Mouse (Mus musculus) spleen, postnatal 10 days (tissue): ENCODE results near the gene Ntng1.
"Not testable (repeated sequence)": the region's sequence is repeated elsewhere in the genome, so short reads cannot be mapped to it uniquely, and the experiment has no call there.

Experiments used
- DNase-seq, 2 experiments: peaks; one replicate each; pipeline ENCODE4 v3.0.0; 2021 to 2022; ENCODE audit warnings: low spot score in 2 of 2

Ntng1 gene

DNA sequence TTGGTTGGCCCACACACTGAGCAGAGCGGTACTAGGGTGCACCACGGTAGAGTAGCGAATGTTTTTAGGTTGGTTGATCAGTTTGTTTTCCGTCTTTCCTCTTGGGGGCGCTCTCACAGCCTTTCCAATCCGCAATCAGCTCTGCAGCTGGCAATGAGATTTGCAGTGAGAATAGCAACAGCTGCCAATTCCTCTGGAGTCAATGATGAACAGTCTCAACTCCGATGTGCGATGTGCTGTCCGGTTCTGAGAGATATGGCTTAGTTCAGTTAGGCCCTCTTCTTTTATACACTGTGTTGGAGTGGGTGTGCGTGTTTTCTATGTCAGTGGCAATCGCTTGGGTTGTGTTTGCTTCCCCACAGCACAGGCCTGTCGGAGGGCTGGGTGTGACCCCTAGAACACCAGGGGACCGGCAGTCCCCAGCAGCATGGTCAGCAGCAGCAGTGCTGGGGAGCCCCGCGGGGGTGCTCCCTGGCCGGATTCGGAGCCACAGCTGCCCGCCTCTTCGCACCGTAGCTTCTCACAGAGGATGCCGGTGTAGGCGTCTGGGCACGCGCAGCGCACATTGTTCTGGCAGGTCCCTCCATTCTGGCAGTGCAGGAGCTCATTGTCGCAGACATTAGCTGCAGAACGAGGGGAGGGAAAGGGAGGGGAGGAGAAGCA is 361.4 kb downstream of the Ntng1 start:
- DNase-seq, result no peak

DNA sequence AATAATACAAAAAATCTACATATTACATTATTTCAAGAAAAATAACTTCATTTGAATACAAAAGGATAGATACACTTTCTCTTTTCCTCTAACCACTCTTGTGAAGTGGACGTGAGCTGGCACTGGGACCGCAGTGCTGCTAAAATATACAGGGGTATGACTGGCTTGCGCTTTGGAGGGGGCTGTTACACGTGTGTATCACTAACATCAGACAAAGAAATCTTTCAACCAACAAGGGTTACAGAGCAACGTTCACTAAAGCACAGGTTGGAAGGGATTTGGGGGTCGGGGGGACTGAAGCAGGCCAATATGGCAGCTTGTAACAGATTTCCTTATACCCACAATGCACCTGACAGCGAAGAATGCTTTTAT is 361.9 kb downstream of the Ntng1 start:
- DNase-seq, result no peak

DNA sequence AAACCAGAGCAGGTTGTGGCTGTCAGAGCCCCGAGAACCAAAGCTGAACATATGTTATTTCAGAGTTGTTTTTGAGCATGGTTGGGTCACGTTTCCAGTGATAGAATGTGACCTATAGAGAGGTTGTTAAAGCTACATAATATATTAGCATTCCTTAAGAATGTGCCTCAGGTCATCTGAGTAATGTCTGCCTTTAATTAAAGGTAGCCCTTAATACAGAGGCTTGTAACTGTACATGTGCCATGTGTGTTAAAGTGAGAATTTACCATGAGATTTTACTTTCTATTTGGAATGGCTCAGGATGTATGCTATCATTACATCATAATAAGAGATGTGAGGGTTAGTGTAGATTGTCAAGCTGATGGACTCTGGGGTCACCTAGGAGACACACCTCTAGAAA is 368.6 kb downstream of the Ntng1 start:
- DNase-seq, result no peak

DNA sequence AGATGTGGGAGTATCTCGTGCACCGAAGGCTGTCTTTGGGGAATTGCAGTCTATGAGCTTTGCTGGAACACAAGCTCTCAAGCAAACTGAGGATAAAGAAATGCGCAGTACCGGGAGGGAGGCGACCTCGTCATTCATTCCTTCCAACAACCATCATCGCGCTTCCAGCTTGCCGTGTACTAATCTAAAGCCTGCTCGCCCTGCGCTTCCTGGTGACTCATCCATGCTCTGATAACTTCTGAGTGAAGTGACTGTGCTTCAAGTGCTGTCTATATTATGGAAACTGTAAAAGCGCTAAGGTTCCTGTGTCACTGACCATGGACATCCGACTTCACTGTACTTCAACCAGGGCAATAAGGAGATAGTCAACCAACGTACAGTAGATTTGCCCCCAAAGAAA is 371.7 kb downstream of the Ntng1 start:
- DNase-seq, result no peak

DNA sequence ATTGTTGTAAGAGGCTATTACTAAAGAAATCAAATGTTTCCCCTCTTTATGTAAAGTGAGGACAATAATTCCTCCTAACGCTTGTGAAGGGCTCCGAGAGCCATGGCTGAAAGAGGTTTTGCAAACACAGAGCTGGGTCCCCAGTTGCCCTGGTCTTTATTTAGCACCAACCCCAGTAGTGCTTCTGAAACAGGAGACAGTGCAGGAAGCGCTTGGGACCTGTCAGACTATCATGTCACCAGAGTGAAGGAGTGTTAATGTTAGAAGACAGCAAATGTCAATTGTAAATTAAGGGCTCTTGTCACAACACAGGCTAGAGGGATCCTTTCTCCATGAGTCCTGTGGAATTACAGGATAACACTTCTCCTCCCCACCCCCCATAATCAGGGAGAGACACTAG is 376.9 kb downstream of the Ntng1 start:
- no peak for DNase-seq

DNA sequence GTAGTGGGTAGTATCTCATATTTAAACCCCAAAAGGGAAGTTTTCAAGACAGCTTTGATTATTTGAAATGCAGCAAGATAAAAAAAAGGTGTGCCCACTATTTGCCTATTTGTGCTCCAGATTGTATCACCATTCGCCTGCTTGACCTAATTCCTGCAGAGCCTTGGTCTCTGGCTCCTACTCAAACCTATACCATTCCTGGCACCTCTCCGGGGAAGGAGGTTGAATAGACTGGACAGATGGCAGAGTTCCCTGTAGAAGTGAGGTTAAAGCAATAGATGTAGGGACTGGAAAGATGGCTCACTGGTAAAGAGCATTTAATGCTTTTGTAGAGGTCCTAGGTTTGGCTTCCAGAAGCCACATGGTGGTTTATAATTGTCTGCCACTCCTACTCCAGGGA is 378.2 kb downstream of the Ntng1 start:
- no peak for DNase-seq

DNA sequence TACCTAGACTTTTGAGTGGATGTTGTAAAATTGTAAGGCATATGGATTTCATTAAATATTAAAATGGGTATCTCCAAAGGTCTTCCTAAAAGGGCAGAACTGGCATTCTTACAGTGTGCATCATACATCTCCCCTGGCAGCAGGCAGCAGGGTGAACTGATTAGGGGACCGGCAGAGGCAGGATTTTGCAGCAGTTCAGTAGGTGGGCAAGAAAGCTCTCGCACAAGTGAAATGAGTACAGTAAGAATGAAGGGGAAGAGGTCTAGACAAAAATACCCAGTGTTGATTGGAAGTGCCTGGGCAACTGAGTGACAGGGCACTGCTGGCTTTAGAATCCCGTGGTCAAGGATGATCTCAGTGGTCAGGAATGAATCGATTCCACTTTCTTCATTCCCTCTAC is 378.7 kb downstream of the Ntng1 start:
- DNase-seq, result no peak

DNA sequence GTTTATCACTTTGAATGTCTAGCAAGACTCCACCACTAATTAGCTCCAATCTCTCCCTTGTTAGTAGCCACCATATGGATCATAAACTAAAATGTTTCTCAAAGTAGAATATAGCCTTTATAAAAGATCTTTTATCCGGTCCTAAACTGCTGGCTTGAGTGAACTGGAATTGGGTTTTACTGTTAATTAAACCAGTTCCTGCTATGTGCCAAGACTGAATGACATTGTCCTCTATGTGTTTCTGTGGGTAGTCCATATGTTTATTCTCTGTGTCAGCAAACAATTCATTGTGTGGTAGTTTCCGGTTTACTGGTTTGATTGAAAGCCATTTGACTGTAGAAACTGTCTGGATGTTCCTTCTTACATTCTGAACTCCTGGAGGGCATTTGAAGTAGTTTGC is 387.4 kb downstream of the Ntng1 start:
- DNase-seq, result no peak

DNA sequence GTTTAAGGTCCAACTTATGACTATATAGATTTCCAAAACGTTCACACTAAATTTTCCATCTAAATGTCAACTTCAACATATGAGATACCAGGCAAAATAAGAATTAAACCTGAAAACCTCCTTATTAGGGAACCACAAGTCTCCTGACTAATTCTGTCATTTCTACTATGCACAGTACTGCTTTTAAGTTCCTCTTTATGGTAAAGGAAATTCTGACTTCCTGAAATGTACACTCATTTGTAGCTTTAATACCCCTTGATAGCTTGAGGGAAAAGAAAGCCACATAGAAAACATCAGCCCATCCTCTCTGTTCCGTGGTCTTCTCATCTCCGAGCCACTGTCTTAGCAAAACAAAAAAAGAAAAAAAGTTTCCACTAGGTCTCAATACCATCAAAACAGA is 396.2 kb downstream of the Ntng1 start:
- DNase-seq, result not testable (repeated sequence)

DNA sequence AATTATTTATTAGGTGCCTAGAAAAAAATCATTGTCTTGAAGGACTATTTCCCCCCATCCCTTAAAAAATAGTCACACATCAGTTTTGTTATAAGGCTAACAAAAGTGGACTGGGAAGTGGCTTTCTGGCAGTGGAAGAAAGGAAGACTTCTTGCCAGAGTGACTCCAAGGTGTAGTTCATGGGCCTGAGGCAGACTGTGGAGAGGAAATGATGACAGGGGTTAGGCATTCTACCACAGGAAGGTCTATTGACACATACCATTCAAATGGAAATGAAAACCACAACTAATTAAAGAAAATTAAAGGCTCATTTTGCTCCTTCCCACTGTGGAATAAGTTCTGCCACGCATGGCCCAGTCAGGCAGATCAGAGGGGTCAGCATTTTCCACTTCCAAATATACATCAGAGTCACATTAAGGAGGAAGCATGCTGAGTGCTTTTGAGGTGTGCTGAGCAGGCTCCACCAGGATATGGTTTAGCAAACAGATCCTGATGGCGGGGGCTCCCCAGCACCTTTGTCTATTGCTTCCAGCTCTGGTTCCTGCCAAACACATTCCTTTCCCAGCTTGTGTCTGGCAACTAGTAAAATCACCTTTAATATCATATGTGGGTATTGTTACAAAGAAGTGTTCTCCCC is 403.2 kb downstream of the Ntng1 start:
- DNase-seq, result no peak

DNA sequence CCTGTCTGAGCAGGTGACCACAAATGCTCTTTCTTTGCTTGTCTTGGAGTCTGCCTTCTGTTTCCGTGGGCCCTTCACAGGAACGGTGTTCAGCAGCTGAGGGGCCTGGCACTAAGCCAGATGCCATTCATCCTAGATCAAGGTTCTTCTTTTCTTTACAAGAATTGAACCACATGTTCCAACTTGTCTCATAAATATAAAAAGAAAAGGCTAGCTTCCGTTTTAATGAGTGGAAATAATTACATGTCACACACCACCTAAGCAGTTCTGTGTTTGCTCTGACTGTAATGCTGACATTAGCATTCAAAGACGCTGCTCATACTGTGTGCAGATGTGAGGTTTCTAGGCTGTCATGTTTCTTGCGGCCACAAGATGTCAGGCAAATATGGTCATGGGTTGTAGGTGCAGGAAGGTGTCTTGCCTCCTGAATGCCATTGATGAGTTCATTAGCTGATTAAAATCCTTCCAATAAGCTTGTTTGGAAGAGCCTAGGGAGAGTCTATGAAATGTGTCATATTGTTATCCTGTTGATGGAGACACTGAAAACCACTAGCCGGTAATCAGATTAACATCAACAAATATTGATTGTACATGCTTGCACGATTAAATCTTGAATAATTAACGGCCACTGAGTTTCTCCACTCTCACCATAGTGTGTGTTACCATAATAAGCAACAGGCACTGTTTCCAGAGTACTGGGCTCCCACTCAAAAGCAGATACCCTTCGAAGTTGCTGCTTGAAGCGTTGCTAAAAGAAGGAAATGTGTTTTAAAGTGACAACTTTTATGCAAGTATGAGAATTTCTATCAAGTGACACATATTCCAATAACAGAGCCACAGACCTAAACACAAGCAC is 411.3 kb downstream of the Ntng1 start:
- DNase-seq, result no peak

DNA sequence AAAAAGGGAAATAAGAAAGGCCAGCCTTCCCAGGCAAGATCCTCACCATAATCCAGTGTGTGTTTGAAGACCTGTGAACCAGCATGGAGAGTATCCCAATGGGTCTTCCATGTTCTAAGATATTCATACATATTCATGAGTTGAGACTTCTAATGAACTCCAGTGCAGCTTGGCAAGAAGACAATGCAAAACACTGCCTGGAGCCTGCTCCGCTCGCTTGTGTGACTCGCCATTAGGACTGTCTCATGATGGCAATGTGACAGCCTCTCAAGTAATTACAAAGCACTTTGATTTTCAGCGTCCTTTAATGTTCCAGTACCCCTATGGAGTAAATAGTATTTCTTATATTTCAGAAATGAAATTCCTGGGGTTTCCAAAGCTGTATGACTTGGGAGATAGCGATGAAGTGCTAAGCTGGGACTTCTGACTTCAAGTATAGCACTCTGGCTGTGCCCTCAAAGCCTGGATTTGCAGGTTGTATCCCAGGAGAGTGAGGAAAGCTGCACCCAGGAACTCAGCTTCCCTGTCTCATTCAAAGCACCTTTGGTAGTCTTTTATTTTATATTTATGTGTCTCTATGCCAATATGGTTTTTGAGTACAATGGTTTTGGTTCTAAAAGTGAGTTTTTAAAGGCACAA is 412.1 kb downstream of the Ntng1 start:
- DNase-seq, result no peak
